Mouse (Mus musculus): Measurements from ENCODE around the gene Gga2.
A peak's percentile ranks its signal among the peaks of the same experiment; 100 is the strongest.

GRCm38 (mm10) chr7:121963883-121964398, 57.1 kb downstream of the Gga2 start:
- TF ChIP-seq EP300 (IDR thresholded peaks at IDR 0.05) (peak; percentile 38), CTCF (IDR thresholded peaks at IDR 0.05) (peak; percentile 77)
